Mouse (Mus musculus) intestine, embryonic 14.5 days (tissue): Measurements from ENCODE around the gene Gm47289. TPM values are rescaled to one million over a fixed set of nuclear protein-coding genes. Genes with fewer than 3 reads are reported as not detected.

Source experiments
- ATAC-seq: fragments of 200-750 bp; cut with Nextera tagmentation; replicated peaks from 2 replicates; pipeline ENCODE4 v1.8.0; 2017; ENCODE audit warnings: low read depth, moderate number of reproducible peaks, moderate TSS enrichment, moderate library complexity; ENCODE audit not compliant: low FRiP score, low TSS enrichment
- DNase-seq: peaks from one replicate; pipeline ENCODE4 v3.0.0-alpha.2; 2018; ENCODE audit warnings: low spot score
- H3K27ac ChIP-seq: fragments of 300-500 bp; sonication (generic); 2 replicates; pipeline ENCODE4 v1.5.1; 2014; ENCODE audit warnings: low read depth, mild to moderate bottlenecking, control low read depth
- H3K27me3 ChIP-seq: fragments of 300-500 bp; sonication (generic); replicated peaks from 2 replicates; pipeline ENCODE4 v1.6.1; 2014; ENCODE audit warnings: low read length, control low read depth; ENCODE audit not compliant: control insufficient read depth, insufficient read depth
- H3K36me3 ChIP-seq: fragments of 300-500 bp; sonication (generic); 2 replicates; pipeline ENCODE4 v1.6.1; 2014; ENCODE audit warnings: low read length, control low read depth; ENCODE audit not compliant: control insufficient read depth, insufficient read depth
- H3K4me1 ChIP-seq: fragments of 300-500 bp; sonication (generic); replicated peaks from 2 replicates; pipeline ENCODE4 v1.6.1; 2014; ENCODE audit warnings: low read length, control low read depth, mixed read lengths; ENCODE audit not compliant: control insufficient read depth, insufficient read depth
- H3K4me2 ChIP-seq: fragments of 300-500 bp; sonication (generic); 2 replicates; pipeline ENCODE4 v1.6.1; 2014; ENCODE audit warnings: low read length
- H3K4me3 ChIP-seq: fragments of 300-500 bp; sonication (generic); 2 replicates; pipeline ENCODE4 v1.5.1; 2014; ENCODE audit warnings: low read depth, low read length, control low read depth, mixed read lengths
- H3K9ac ChIP-seq: fragments of 300-500 bp; sonication (generic); 2 replicates; pipeline ENCODE4 v1.6.1; 2014; ENCODE audit warnings: mild to moderate bottlenecking, low read length
- H3K9me3 ChIP-seq: fragments of 300-500 bp; sonication (generic); 2 replicates; pipeline ENCODE4 v1.6.1; 2016; ENCODE audit warnings: low read length, control low read depth; ENCODE audit not compliant: control insufficient read depth
- WGBS: fragments of 180-500 bp; shearing (Covaris S2); extraction: QIAGEN DNeasy Blood & Tissue Kit; methylation state at CpG from one replicate; pipeline ENCODE4 v1.1.7; 2014; 5-methylcytosine and 5-hydroxymethylcytosine counted together
- polyA plus RNA-seq: library from polyadenylated mRNA; unstranded; fragments of >200 nt; fragmentation: Nextera tagmentation; extraction: Ambion mirVana; gene quantifications from 2 replicates; pipeline ENCODE4 v1.2.1, GENCODE M21; 2014

Gm47289 gene
- polyA plus RNA-seq, 1 experiment from 2014 or later: not detected

DNA sequence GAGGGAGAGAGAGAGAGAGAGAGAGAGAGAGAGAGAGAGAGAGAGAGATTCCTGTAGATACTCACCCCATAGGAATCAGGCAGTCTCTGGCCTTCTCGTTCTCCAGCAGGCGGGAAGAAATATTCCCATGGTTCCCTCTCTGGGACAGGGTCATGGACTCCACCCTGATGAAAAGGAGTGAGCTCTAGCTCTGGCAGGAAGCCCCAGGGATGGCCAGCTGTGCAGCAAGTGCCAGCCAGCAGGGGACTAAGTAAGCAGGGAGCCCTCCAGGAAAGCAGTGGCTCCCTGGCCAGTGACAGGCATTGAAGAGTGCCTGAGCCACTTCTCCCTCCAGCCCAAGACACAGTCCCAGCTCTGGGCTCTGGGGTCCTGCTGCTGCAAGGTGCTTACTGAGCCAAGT, 7.2 kb upstream of the Gm47289 start:
- ATAC-seq: no peak
- H3K4me3 ChIP-seq: no peak overlapping the region
- WGBS: 59% methylated on average over 2 of the region's 2 CpGs
- H3K9ac ChIP-seq: no peak overlapping the region
- H3K4me1 ChIP-seq: no peaks in the 10 kb centered on the region
- no peaks in the 10 kb centered on the region for H3K9me3 ChIP-seq
- H3K27me3 ChIP-seq: no peaks in the 10 kb centered on the region
- no peak for DNase-seq
- H3K36me3 ChIP-seq: no peaks in the 10 kb centered on the region
- no peak overlapping the region for H3K27ac ChIP-seq
- no peak overlapping the region for H3K4me2 ChIP-seq

DNA sequence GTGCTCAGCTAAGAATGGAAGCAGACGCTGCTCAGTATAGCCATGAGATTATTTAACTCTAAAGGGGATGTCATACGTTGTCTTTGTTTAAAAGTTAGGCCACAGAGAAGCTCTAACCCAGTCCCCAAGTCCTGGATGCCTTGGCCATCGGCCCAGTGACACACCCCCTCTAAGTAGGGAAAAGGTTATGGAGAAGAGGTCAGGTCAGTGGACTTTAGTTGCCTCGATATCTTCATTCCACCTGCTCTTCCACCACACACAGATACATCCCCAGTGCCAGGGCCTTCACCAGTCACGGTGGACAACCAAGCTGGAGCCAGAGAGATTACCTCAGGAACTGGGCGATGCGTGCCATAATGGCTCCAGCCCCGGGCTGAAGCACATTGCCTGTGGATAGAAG, 3.5 kb upstream of the Gm47289 start:
- no peak for ATAC-seq
- Histone ChIP-seq H3K27me3 (no peaks in the 10 kb centered on the region), H3K36me3 (no peaks in the 10 kb centered on the region), H3K27ac (no peak overlapping the region), H3K9me3 (no peaks in the 10 kb centered on the region), H3K4me3 (no peak overlapping the region), H3K4me2 (no peak overlapping the region), H3K4me1 (no peaks in the 10 kb centered on the region), H3K9ac (no peak overlapping the region)
- 71% methylated on average over 8 of the region's 8 CpGs for WGBS
- no peak for DNase-seq

DNA sequence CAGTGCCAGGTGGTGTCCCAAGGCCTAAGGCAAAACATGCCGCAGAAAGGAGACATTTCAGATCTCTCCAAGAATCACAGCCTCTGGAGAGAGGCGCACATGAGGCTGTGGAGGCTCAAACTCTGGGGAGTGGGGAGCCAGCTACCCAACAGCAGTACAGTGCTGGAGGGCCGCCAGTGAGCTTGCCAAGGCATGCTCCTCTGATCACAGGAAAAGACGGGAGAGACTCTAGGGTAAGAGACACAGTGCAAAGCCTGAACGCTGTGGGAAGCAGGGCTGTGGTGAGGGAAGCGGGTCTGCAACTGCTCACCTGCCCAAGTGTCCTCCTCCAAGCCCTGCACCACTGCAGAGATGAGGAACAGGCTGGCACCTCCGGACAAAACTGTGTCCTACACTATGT, 3.1 kb upstream of the Gm47289 start:
- Histone ChIP-seq H3K9me3 (no peaks in the 10 kb centered on the region), H3K27ac (no peak overlapping the region), H3K27me3 (no peaks in the 10 kb centered on the region), H3K4me1 (no peaks in the 10 kb centered on the region), H3K4me3 (no peak overlapping the region), H3K36me3 (no peaks in the 10 kb centered on the region), H3K9ac (no peak overlapping the region), H3K4me2 (no peak overlapping the region; the same call in 1 of the 2 replicates)
- 45% methylated on average over 7 of the region's 7 CpGs for WGBS
- DNase-seq: no peak
- ATAC-seq: no peak

DNA sequence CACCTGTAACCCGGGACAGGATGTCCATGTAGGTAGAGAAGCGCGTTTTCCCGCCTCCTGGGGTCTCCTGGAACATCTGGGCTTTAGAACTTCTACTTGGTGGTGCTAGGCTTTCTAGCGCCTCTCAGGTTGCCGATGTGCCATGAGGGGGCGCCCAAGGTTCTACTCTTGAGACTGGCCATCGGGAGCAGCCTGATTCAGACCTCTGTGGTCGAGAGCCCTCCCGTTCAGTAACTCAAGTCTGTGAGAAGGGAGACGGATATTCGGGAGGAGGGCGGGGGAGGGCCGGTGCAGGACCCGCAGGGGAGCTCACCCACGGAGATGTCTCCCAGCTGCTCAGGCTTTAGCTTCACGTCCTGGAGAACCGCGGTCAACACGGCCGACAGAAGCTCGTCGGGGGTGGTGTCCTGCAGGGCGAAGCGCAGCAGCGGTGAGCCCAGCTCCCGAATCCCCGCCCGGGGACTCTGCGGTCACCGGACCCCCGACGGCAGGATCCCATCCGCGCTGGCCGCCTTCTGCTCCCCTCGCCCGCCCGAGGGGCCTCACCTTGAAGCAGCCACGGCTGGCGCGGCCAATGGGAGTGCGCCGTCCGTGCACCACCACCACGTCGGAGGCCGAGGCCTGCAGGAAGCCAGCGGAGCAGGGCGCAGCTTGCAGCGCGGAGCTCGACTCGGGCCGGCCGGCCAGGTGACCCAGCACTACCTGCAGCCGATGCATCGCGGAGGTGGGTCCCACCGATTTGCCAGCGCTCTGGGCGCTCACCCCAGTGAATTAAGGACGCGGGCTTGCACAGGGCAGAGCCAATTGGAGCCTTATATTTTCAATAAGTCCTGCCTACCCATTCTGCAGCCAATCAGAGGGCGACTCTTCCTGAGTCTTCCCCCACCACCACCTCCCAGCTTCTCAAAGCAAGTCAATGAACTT, 2.4 kb upstream of the Gm47289 start, which contains the start of gene Acaa1b:
Gene Acaa1b (minus strand): TSS at position 816 of the 924 bp plus-strand sequence.
- H3K9me3 ChIP-seq: no peaks in the 10 kb centered on the region
- no peak within 1 kb of the TSS for H3K27ac ChIP-seq
- ATAC-seq (peak; percentile 87), DNase-seq (peak; percentile 92)
- H3K36me3 ChIP-seq: no peaks in the 10 kb centered on the region
- under 1% methylated on average over 62 of the region's 65 CpGs for WGBS
- H3K4me1 ChIP-seq: no peaks in the 10 kb centered on the region
- 0 out of 2 replicates have a peak within 1 kb of the TSS, but pooled peaks have one; percentile 7 for H3K9ac ChIP-seq
- H3K27me3 ChIP-seq: no peaks in the 10 kb centered on the region
- H3K4me2 ChIP-seq: peak within 1 kb of the TSS; percentile 56
- peak within 1 kb of the TSS; percentile 47 for H3K4me3 ChIP-seq

DNA sequence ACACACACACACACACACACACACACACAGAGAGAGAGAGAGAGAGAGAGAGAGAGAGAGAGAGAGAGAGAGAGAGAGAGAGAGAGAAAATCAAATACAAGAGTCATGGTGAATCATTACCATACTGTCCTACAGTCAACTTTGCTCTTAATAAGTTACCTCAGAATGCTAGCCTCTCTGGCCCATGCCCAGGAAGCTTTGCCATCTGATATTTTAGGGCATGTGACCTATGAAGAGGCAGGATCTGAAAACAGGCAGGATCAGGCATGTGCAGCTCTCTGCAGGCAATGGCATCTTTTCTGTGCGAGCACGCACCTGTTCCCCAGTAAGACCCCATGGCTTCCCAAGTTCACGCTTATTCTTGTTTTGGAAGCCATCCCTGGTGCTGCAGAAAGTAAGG, 1.7 kb downstream of the Gm47289 start:
- Histone ChIP-seq H3K27me3 (no peaks in the 10 kb centered on the region), H3K4me3 (no peak overlapping the region), H3K4me2 (no peak overlapping the region), H3K27ac (no peak overlapping the region), H3K4me1 (no peaks in the 10 kb centered on the region), H3K9ac (no peak overlapping the region), H3K9me3 (no peaks in the 10 kb centered on the region), H3K36me3 (no peaks in the 10 kb centered on the region)
- ATAC-seq (no peak), DNase-seq (no peak)
- 86% methylated on average over 3 of the region's 3 CpGs for WGBS

DNA sequence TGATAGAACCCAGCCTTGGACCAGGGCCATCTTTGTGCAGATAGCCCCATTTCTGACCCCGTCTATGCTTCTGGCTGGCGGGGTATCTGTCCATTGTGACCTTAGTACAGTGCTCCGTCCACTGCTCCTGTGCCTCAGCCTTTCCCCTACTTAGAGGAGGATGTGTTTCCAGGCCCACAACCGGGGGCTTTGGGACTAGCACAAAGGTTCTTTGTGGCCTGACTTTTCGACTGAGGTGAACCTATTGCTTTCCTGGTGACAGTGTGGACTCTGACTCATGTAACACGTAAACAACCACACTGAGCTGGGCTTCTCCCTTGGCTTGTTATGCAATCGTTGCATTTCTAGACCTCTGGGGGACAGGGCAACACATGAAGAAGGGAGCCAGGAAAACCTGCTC, 5.8 kb downstream of the Gm47289 start:
- ATAC-seq (no peak), DNase-seq (no peak)
- Histone ChIP-seq H3K4me1 (no peaks in the 10 kb centered on the region), H3K9ac (no peak overlapping the region), H3K27me3 (no peaks in the 10 kb centered on the region), H3K9me3 (no peaks in the 10 kb centered on the region), H3K36me3 (no peaks in the 10 kb centered on the region), H3K27ac (no peak overlapping the region), H3K4me2 (no peak overlapping the region), H3K4me3 (no peak overlapping the region)
- WGBS: 89% methylated on average over 7 of the region's 7 CpGs

DNA sequence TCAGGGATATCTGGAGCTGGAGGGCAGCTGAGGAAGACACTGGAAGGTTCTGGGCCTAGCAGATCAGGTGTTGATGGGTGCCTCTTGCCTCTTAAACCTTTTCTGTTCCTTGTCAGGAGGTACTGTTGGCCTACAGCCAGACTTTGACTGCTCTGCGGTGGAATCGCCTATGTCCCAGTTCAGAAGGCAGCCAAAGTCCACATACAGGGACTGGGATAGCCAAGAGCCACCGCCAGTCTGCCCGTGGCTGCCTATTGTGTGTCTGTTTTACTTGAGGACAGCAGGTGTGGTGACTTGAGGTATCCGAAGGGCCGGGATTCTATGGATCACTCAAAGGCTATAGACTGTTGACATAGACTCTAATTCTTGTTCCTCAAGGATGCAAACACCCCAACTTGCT, 6.6 kb downstream of the Gm47289 start:
- H3K27ac ChIP-seq: no peak overlapping the region
- no peaks in the 10 kb centered on the region for H3K4me1 ChIP-seq
- H3K4me2 ChIP-seq: no peak overlapping the region
- H3K9me3 ChIP-seq: no peaks in the 10 kb centered on the region
- DNase-seq (no peak), ATAC-seq (no peak)
- no peak overlapping the region for H3K4me3 ChIP-seq
- H3K36me3 ChIP-seq: no peaks in the 10 kb centered on the region
- 96% methylated on average over 6 of the region's 6 CpGs for WGBS
- no peak overlapping the region for H3K9ac ChIP-seq
- H3K27me3 ChIP-seq: no peaks in the 10 kb centered on the region

DNA sequence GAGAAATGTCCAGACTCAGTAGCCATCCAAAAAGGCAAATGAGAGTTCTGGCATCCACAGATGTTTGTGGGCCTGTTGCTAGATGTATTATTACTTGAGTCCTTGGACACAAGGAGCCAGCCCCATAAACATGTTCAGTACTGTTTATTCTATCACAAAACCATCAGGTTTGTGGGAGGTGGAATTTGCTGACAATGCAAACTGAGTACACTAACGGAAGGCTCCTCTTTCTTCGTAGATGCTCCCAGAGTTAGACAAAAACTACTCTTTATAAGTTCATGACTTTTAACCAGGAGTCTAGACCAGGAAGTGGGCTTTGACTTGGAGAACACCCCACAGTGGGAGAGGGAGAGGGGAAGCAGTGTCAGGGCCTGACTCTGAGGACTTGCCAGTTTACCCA, 8.6 kb downstream of the Gm47289 start:
- no peak overlapping the region for H3K4me2 ChIP-seq
- H3K27me3 ChIP-seq: no peaks in the 10 kb centered on the region
- H3K9ac ChIP-seq: no peak overlapping the region
- H3K9me3 ChIP-seq: no peaks in the 10 kb centered on the region
- no peak overlapping the region for H3K27ac ChIP-seq
- ATAC-seq (no peak), DNase-seq (no peak)
- WGBS: 88% methylated on average over 2 of the region's 2 CpGs
- H3K4me1 ChIP-seq: no peaks in the 10 kb centered on the region
- H3K4me3 ChIP-seq: no peak overlapping the region
- no peaks in the 10 kb centered on the region for H3K36me3 ChIP-seq

DNA sequence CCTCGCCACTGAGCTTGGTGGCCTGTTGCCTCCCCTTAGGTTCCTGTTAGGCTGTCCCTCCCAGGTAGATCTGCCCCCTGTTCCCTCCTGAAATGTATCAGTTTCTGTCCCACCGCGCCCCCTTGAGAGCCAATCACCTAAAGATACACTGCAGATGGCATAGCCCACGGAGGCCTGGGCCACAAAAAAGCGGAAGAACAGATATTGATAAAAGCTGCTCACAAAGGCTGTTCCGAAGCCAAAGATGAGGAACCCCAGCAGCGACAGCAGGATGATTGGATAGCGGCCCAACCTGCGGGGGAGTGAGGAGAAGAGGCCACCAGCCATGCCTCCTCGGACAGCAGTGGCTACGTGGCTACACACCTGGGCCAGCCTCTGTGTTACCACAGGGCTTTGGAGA, 20.3 kb downstream of the Gm47289 start:
- Histone ChIP-seq H3K9me3 (no peaks in the 10 kb centered on the region), H3K27me3 (no peaks in the 10 kb centered on the region), H3K4me3 (no peak overlapping the region), H3K27ac (no peak overlapping the region), H3K4me2 (no peak overlapping the region), H3K36me3 (no peaks in the 10 kb centered on the region), H3K9ac (no peak overlapping the region), H3K4me1 (no peaks in the 10 kb centered on the region)
- no peak for DNase-seq
- WGBS: 90% methylated on average over 11 of the region's 11 CpGs
- no peak for ATAC-seq
